Mouse (Mus musculus): ENCODE results near the gene Cacna2d1.

Cacna2d1 gene

DNA sequence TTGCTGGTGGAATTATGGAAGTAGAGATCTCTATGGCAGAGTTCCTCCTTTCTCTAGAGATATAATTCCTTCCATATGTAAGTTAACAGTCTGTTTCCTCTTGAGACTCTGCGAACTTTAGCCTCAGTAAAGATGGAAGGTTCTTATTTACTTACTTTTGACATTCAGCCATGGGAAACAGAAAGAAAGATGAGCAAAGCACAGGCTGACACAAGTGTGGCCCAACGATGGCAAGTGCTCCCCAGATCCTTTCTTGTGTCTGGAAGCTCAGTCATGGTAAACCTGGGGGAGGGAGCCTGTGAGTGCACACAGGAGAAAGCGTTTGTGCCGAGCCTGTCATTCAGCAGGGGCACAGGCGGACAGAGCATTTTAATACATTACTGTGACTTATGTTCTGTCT lies 48.9 kb downstream of the Cacna2d1 start:
- DNase-seq (ENCODE audit: low read depth, low spot score) = no peak

DNA sequence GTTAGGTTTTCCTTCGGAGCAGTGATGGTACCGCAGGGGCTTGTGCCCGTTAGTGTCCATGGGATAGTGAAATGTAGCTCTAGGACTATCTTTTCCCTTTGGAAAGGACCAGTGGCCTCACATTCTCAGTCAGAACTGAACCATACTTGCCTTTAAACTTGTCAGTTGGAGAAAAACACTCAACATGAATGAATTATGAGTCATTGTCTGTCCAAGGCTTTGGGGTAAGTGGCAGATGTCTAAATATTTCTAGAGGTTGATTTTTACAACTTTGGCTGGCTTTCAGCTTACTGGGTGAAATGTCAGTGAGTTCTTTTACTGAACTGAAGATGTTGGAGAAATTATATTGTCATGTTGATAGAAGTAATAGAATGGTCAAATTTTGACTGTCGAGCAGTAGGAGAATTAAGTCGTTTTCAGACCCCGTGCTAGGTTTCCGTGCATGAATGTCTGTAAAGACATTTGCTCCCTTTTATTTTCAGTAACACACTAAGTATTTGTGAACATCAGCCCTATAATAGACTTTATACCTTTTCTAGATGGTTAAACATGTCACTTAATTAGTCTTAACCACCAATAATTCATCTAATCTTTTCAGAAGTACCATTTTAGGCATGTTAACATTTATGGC lies 50.9 kb downstream of the Cacna2d1 start:
- DNase-seq (ENCODE audit: low read depth, low spot score) = no peak

DNA sequence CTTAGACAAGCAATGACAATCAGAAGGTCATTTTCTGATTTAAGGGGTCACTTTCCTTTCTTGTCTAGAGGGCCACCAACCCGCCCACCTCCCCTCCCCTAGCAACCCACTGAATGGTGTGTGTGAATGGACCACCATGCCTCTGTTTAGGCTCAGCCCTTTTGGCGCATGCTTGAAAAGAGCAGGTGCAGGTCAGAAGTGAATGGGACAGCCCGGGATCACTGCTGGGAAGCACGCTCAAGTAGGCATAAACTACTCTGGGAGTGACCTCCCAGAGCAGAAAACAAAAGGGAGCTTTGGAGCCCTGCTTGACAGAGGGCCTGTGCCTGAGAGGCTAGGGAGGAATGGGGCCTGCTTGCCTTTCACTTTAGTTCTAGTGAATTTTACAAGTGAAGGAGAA lies 51.4 kb downstream of the Cacna2d1 start:
- peak; percentile 26 for DNase-seq (ENCODE audit: low read depth, low spot score)

DNA sequence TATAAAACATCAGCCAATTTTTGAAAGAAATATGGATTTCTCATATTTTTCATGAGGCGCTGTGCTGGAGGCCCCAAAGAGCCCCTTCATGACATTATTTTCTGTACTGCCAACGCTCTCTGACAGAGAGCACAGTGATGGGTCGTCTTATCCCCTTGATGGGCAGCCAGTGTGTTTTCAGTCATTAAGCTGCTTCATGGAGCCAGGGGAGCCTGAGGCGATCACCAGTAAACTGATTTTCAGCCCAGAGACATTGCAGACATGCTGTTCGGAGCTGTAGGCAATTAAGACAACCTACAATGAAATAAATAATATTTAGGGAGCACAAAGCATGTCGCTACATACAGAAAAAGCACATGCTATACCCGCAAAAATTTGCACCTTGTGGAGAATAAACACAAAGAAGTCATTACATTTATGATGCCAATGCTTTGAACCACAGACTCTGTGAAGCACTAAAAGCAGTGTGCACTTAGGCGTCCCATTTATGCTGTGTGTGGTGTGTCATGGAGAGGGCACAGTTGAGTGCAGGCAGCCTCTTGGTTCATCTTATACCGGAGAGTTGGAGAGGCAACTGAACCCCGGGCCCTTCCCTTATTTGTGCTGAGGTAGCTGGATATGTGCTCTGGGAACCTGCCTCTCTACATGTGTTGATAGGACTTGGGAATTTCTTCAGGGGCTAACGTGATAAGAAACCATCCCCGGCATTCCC lies 57.1 kb downstream of the Cacna2d1 start:
- DNase-seq (ENCODE audit: low read depth, low spot score) = no peak

DNA sequence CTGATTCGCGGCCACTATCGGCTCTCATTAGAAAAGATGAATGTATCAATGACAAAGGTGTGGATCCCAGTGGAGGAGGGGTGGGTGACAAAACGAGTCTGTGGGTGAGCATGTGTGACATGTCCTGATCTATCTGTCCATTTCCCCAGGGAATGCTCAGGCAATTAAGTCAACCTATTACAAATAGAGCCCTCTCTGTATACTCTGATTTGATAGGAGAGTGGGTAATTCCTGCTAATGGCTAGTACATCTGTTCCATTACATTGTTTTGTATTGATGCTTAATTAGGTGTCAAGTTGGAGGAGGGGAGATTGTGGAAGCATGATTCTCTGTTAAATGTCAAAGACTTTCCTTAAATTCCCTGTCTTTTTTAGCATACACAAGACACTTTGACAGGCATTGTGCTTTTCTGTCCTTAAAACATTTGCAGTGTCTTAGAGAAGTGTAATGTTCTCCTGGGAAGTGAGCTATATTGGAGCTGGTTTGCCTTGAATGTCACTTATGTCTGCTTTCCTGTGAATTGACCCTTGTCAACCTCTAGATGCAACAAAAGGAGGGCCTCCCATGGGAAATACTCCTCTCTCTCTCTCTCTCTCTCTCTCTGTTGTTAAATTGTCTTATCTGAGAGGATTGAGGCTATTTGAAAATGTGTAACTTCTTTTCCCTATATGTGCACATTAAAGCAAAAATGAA lies 58.9 kb downstream of the Cacna2d1 start:
- no peak for DNase-seq (ENCODE audit: low read depth, low spot score)

DNA sequence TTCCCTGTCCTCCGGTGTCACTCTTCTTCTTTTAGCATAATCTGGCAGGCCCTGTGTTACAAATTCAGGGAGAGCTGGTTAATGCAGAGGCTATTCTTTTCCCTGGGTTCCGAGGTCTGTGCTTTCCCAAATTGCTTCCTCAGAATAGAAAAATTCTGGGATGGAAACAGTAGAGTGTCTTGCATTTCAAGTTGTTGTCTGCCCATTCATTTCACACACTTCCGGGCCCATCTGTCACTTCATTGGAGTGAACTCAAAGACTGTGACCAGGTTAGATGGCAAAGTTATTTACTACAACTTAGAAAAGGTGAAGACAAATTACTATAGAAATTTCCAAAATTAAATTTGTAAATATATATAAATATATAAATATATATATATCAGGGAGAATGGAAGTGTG lies 62.7 kb downstream of the Cacna2d1 start:
- DNase-seq (ENCODE audit: low read depth, low spot score) = no peak

DNA sequence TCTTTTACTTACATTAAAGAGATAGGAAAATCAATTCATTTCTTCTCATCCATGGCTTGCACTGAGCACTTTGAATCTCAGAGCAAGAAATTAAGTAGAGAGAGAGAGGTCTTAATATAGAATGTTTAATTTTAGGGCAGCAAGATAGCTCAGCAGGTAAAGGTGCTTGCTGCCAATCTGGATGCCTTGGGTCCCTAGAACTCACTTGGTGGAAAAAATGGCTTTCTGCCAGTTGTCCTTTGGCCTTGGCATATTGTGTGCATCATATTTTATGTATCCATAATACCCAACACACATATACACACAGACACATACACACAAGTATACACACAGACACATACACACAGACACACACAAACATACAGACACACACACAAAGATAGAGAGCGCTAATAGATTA lies 63.3 kb downstream of the Cacna2d1 start:
- DNase-seq (ENCODE audit: low read depth, low spot score) = no peak

DNA sequence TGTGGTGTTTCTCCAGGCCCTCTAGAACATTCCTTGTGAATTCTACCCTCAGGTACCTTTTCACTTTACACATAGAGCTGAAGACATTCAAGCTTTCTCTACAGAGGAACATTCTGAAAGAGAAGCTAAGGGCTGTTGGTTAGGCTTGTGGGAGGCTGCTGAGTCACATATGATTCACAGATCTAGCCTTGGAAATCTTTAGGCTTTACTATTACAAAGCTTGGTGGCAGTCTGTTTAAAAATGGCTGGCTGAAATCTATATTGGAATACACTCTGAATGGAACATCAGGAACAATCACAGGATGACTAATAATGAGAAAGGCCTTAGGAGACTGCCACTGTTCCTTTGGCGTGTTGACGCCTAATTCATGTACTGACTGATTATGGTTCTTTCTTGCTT lies 66.4 kb downstream of the Cacna2d1 start:
- DNase-seq (ENCODE audit: low read depth, low spot score) = no peak

DNA sequence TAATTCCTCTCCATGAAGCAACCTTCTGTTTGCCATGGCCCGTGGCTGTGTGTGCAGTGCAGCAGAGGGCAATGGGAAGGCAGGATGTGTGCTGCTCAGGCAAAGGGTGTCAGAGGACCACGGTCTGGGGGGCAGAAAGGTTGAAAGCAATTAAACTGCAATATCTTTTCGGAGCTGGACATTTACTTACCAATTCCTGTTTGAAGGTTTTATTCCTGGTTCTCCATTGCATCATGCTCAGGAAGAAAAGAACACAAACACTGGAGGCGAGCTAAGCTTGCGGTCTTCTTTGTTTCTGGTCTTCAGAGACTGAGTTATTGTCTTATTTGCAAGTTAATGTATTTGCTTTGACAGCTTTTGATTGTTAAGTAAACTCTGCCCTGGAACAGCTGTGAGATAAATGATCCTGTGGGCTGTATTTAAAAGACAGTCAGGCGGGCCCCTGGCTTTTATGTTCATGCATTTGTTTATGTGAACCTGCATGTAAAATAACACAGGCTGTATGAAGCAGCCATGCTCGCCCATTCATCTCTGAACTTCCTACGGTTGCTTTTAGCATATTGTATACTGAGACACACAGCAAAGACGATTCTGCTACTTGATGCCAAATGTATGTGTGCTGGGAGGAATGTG lies 68.1 kb downstream of the Cacna2d1 start:
- no peak for DNase-seq (ENCODE audit: low read depth, low spot score)

DNA sequence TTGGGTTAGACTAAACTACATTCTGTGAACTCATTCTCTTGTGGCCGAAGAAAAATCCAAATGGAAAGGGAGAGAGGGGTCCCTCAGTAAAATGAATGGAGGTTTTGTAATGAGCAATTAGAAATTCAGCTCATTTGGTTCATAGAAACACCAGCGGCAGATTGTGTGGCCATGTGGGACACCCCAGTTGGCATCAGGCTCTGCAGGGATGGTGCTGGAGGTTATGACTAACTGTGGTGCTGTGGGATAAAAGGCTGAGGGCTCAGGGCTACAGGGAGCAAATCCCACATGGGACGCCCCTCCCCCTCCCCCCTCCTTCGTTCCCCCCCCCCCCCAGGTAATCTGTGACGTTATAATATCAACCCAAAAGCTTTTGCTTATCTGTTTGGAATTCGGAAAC lies 69.8 kb downstream of the Cacna2d1 start:
- DNase-seq (ENCODE audit: low read depth, low spot score) = no peak

DNA sequence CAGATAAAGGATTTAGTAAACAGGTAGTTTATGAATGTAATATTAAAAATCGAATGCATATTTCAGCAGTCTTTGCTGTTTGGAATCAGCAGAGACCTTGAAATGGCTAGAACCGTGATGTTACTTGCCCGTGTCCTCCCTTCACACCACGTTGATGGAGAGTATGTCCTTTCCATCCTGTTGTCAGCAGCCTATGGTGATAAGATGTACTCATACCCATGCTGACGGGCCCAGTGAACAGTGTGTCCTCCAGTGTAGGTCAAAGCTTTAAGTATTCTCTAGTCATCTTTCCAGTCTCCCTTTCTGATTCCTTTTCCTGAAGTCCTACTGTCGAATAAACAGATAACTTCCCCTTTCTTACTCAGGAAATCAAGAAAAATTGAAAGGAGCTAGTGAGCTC lies 72.5 kb downstream of the Cacna2d1 start:
- DNase-seq (ENCODE audit: low read depth, low spot score) = no peak

DNA sequence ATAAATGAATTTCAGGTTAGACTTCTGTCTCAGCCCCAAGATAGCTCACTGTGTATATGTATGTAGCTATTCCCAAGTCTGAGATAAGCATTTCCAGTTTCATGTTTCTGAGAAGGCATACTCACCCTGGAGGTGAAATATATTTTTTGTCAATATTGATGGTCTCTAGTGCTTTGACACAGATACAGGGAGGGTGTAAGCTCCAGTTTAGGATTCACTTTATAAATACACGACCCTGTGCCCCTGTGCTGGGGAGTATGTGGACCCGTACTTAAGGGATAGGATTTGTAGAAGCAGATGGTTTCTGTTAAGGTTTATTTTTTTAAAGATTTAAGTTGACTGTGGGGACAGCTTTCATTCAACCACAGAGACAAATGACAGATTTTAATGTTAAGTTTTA lies 79.2 kb downstream of the Cacna2d1 start:
- DNase-seq (ENCODE audit: low read depth, low spot score) = no peak

DNA sequence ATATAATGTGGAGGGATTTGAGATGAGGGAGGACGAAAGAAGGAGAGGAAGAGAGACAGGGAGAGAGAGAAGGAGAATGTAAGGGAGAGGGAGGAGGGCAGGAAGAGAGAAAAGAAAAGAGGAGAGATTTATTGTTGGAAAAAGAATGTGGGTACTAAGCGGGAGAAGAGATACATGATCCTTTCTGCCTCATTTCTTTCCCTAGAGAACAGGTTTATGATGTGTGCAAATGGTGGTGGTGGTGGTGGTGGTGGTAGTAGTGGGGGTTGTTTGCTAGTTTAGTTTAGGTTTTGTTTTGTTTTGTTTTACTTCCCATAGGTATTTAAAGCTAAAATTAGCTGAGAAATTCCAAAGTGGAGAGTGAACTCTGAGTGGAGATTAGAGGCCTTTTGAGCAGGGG lies 79.9 kb downstream of the Cacna2d1 start:
- no peak for DNase-seq (ENCODE audit: low read depth, low spot score)

DNA sequence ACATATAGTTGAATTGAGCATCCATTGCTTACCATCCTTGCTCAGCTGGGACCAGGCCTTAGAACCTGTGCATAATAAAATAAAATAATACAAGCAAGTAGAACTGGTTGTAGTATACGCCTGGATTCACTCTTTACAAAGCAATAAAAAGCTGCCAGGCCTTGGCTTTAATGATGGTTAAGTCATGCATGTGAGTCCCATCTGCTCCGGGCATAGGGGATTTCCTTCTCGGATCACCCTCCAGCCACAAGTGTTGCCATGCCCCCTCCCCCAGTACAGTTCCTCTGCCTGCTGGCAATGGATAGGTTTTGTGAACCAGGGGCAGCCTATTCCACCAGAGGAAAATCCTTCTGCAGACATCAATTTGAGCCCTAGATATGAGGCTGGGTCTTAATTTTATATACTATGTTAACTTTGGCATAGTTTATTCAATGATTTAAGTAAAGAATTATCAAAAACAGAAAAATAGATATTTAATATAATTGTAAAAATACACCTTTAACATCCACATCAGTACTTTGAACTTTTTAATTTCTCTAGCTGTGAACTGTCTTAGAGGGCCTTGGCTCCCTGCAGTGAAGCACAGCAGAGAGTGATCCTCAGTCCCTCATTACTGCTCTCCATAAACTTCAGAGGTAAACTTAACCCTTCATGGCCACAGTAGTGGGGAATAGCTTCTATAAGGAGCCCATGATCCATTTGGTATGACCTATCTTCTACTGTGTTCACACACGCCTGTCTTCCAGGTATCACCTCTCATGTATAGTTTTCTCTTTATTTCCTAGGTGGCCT lies 90.3 kb downstream of the Cacna2d1 start:
- DNase-seq (ENCODE audit: low read depth, low spot score) = no peak

DNA sequence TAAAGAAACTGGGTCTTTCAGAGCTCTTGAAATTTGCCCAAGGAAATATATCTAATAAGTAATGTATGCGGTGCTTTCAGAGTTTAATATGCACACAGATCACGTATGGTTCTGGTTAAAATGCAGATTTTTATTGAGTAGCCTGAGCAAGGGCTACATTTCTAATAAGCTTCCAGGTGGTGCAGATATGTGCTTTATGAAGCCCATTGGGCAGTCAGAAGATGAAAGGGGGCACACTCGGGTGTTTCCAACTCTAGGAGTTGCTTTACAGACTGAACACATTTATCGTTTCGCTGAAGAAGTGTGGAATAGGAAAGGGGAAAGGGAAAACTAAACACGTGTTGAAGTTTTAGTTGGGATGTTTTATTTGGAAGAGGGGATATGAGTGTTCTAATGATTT lies 94.4 kb downstream of the Cacna2d1 start:
- no peak for DNase-seq (ENCODE audit: low read depth, low spot score)

DNA sequence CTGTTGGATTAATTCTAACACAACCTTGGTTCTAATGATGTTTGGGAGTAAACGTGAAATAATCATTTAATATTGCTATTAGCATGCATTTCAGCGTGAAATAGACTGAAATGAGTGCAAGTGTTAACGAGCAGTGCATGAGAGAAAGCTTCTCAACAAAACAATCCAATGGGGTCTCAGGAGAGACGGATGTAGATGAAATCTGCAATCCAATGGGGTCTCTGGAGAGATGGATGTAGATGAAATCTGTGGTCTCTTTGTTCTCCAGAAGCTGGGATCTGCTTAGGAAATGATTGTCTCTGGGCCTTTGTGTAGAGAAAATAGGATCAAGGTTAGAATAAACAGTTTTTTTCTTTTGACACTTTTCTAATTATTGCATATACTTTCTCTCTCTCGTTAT lies 95.0 kb downstream of the Cacna2d1 start:
- DNase-seq (ENCODE audit: low read depth, low spot score) = no peak

DNA sequence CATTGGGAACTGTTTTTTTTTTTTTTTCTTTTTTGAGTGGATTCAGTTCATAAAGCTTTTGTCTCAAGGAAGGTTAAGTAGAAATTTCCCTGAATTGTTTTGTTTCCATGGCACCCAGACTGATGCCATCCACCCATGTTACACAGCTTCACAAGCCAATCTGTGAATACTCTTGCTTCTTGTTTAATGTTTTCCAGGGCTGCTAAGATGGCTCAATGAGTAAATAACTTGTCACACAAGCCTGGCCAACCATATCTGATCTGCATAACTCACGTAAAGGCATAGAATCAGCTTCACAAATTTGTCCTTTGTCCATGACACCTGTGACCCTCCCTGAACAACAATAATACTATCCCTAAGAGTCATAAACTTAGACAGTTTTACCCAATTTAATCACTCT lies 99.1 kb downstream of the Cacna2d1 start:
- no peak for DNase-seq (ENCODE audit: low read depth, low spot score)

DNA sequence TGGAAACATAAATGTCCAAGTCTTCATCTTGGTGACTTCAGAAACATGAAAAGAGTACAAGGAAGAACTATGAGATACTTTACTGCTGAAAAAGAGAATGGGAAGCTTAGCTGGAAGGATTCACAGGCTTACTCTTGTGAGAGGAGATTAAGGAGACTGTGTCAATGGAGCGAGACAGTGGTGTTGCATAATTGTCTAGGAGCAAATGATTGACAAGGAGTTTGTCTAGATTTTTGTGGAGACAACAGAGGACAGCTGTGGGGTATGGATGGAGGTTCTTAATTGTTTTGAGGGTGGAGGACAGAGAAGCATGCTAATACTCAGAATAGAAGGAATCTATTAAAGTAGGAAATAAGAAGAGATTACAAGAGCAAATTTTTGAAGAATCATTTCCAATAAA lies 100.8 kb downstream of the Cacna2d1 start:
- no peak for DNase-seq (ENCODE audit: low read depth, low spot score)

DNA sequence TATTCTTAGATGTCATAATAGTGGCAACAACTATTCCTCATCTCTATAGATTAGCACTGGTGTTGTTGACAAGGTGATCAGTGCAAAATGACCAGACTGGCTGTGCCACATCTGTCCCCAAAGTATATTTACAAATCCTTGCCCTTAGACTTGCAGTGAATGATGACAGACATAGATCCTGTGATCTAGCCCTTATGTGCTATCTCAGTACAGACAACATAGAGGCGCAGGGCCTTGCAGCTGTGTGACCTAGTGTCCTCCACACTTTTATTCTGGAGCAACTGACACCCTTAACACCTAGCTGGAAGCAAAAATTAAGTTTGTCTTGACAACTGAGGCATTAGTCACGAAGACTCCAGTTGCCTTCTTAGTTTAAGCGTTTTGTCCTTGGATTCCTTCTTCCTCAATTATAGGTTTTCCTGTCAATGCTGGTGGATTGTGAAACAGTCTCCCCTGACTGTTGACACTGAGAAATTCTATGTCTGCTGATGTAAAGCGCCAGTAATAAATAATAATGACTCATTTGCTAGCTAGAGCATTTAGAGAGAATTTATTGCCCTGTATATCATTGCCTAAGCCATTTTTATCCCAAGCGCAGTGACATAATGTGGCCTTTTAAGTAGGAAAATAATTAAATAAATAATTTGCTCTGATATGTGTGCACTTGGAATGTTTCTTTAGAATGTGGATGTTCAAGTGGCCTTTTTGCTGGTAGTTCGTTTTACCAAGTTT lies 110.8 kb downstream of the Cacna2d1 start:
- no peak for DNase-seq (ENCODE audit: low read depth, low spot score)

DNA sequence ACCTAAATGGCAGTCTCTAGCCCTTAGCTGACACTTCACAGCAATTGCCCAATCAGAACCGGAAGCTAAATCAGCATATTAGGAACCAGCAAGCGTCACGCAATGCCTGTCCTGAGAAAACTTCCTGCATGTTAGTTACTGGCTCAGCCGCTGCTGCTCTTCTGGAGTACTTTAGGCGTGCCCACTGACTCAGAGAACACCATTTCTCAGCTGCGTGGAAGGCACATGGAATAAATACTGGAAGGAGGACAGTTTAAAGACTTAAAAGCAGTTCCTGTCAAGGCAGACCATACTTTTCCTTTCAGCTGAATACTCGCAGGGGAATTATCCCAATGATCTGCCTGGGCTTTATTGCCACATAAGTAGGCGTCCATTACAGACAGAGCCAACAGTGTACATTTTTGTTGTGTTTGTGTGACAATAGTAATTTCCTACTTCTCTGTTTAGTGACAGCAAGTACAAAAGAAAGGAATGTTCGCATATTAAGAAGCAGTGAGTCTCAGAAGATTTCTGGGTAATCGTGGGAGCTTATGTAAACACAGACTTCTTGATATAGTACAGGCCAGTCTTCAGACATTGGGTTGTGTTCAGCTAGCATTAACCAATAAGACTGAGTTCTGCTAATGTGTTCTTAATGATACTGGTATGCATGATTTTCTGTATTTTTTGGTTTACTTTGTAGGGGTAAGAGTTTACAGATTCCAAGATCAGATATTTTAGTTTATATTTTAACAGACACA lies 113.1 kb downstream of the Cacna2d1 start:
- DNase-seq (ENCODE audit: low read depth, low spot score) = no peak
